Mouse (Mus musculus): ENCODE results near the gene Dnajb2.
"Not testable (repeated sequence)": the region's sequence is repeated elsewhere in the genome, so short reads cannot be mapped to it uniquely, and the experiment has no call there.

Dnajb2 gene

DNA sequence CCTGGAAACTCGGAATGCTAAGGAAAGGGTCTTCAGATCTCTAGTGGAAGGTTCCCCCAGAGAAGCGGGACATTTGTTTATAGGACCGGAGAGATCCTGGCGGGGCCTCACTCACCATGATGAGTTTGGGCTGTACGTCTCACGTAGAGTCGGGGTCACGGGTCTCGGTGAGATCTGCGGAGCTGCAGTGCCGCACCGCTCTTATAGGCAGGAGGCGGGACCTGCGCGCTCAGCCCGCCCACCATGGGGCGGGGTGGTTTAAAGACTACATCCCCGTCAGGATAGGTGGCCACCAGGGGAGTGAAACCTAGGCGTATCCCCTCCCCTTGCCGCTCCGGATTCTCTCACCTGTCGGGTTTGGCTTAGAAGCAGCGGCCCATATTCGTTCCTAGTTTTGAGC, 17.1 kb upstream of the Dnajb2 start:
- DNase-seq (ENCODE audit: low read depth) = peak; percentile 91

DNA sequence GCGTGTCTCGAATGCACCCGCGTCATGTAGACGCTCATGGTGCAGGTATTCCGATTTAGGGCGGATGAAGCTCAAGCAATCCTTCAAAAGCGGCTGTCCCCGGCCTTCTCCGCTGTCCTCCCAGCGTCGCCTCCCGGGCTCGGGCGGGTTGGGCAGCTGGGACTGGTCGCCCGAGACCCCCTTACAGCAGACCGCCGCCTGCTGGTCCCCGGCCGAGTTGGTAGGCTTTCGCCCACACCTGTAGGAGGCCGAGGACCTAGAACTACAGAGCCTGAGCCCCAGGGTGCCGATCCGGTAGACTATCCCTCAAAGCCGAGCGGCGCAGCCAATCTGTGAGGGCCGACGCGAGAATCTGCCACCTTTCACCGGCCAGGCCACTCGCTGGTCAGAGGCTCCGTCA, 16.7 kb upstream of the Dnajb2 start, which contains the start of gene Tuba4a:
Tuba4a (minus strand) TSS at position 335 of the 400 bp plus-strand sequence.
- no peak for DNase-seq (ENCODE audit: low read depth)

DNA sequence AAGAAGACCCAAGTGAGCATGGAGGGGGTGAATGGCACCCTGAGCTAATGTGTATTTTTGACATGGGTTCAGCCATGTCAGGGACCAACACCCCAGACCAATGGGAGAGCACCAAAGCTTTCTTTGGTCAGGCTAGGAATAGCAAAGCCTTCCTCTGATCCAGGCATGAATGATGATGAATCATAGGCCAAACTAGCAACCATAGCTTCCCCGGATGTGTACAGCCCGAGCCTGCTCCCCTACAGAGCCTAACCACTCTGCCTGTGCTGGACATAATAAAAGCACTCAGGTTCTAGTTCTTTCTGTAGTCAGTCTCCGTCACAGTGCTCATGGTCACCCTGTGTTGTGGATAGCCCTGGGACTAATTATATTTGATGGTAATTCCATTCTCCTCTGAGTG, 14.7 kb upstream of the Dnajb2 start:
- no peak for DNase-seq (ENCODE audit: low read depth)

DNA sequence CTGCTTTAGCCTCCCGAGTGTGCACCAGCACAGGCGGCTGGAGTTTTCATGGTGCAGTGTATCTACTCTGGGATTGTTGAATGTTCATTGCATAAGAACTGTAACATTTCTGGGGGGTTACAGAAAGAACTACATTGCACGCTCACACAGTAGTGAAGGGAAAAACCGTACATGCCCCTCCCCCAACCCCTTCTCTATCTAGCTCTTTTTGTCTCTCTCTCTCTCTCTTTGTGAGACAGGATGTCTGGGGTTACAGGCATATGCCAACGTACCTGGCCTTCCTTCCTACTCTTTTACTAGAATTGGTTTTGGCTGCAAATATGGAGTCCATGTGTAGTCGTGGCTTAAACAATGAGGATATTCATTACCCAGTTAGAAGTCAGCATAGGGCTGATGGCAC, 13.3 kb upstream of the Dnajb2 start:
- no peak for DNase-seq (ENCODE audit: low read depth)

DNA sequence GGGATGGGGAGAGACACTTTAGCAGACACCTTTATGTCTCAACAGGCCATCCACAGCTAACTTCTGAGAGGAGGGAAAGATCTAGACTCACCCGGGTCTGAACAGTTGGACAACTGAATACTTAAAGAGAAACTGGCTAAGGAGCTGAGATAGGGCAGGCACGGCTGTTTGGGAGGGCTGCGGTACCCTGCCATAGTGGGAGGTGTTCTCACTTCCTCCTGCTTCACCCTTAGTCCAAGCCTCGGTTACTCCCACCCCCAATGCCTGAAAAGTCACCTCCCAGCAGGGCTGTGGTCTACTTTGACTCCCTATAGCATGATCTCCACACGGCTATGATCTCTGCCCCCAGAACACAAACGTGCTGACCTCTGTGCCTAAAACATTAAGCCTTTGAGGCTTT, 12.7 kb upstream of the Dnajb2 start:
- no peak for DNase-seq (ENCODE audit: low read depth)

DNA sequence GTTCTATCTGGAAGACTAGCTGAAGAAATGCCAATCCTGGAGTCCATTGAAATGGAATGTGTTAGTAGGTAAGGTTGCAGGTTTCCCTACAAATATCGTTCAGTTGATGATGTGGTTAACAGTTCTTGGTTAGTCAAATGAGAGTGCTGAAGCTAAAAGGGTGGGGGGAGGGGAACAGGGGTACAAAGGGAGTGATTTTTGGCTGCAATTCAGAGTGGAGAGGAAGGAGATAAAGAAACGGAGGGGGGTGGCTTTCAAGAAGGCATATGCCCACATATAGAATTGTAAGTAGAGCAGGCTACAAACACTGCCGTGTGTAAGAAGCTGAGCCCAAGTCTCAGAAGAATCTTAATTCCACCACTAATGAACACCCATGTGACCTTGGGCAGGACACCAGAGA, 10.7 kb upstream of the Dnajb2 start:
- DNase-seq (ENCODE audit: low read depth) = no peak

DNA sequence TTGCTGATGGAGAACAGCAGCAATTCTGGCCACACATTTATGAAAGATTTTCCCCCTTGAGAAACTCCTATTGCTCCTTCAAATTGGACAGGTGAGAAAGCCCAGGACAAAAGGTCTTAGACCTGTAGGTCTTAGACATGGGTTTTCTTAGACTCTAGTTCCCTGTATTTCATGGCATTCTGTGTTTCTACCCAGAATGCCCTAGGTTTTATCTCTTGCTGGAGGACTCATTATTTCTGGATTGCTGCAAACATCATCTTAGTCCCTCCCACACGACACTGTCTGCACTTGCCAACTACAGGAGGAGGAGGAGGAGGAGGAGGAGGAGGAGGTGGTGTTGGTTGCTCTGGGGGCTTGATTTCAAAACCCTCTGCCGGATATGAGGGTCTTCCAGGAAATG, 10.1 kb upstream of the Dnajb2 start:
- no peak for DNase-seq (ENCODE audit: low read depth)

DNA sequence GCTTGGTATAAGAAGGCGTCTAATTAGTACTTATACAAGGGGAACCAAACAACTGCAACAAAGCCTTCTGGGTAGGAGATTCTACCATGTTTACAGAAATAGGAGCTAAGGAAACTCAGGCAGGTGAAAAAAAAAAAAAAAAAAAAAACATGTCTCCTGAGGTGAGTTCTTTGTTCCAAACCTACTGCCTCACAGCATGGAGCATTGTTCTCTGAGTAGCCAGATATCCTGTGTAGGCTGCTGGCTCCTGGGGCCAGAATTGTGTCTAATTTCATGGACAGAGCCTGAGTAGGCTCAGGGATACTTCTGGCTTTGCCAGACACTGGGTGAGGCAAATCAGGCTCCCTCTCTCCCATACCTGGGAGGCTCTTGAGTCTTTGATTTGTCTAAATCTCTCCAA, 8.6 kb upstream of the Dnajb2 start:
- no peak for DNase-seq (ENCODE audit: low read depth)

DNA sequence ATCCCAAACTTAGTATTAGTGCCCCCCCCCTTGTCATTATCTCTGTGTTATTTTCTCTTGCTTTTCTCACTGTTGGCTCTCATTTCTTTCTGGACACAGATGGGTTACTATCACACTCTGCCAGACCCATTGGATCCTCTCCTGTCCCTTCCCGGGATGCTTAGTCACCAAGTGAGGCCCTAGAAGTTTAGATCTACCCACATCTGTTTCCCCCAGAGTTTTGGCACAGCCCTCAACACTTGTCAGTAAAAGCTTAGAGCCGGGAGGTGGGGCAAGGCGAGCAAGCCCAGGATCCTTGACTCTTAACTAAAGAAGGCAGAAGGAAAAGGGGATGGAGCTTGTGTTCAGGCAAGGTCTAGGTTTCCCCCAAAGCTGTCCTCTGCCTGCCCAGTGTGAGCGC, 7.0 kb upstream of the Dnajb2 start:
- DNase-seq (ENCODE audit: low read depth) = no peak

DNA sequence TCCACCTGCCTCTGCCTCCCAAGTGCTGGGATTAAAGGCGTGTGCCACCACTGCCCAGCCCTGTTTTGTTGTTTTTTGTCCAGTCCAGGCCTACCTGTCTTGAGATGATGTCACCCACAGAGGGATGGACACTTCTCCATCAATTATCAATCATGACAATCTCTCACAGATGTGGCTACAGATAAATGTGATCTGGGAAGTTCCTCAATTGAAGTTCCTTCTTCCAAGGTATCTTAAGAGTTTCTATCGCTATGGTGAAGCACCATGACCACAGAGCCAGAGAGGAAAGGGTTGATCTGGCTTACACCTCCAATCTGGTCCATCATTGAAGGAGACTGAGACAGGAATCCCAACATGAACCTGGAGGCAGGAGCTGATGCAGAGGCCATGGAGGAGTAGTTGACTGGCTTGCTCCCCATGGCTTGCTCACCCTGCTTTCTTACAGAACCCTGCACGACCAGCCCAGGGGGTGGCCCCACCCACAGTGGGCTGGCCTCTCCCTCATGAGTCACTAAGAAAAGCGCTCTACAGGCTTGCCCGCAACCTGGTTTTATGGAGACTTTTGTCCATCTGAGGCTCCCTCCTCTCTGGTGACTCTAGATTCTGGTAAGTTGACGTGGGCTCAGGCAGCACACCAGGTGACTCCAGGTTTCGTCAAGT, 5.7 kb upstream of the Dnajb2 start:
- no peak for DNase-seq (ENCODE audit: low read depth)

DNA sequence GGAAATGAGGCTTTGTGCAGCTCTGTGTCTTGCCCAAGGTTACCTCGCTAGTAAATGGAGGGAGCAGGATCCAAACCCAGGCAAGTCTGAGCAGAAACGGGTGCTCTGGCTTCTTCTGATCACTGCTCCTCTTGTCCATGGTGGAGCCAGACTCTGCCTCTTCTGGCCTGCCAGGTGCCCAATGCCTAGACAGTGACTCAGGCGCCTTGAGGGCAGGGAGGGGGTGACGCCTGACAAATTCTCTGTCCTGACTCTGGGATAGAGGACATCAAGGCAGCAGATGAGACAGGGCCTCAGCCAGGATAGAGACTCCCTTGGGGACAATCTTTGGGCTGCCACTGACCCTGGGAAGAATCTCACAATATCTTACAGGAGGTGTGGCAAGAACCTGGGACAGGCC, 5.0 kb upstream of the Dnajb2 start:
- DNase-seq (ENCODE audit: low read depth) = no peak

DNA sequence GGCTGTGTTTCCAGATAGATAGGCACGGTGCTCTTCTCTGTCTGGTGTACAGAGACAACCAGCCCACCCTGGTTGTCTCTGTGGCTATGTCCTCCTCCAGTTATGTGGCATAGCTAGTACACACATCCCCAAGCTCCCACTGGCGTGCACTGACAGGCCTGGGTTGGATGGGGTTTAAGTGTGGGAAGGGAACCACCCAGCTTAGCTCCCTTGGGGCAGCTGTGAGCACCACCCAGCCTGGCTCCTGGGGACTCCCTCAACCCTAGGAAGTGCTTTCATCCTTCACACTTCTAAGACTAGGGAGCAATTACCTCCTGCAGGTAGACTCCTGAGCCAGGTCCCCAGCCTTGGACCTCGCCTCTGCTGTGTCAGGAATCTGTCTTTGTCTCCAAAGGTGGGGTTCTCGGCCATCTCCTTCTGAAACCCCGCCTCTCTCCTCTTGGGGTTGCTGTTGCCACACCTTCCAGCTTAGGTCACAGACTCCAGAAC, 4.5 kb upstream of the Dnajb2 start, which contains the start of gene A630095N17Rik:
A630095N17Rik (minus strand) TSS at position 439 of the 489 bp plus-strand sequence.
- no peak for DNase-seq (ENCODE audit: low read depth)

DNA sequence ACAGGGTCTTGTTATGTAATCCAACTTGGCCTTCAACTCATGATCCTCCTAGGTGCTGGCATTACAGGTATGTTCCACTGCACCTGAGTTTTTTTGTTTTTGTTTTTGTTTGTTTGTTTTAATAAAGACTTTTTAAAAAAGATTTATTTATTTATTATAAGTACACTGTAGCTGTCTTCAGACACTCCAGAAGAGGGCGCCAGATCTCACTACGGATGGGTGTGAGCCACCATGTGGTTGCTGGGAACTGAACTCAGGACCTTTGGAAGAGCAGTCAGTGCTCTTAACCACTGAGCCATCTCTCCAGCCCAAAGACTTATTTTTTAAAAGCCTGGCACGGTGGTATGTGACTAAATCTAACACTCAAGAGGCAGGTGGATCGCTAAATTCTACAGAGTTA, 3.7 kb upstream of the Dnajb2 start:
- not testable (repeated sequence) for DNase-seq (ENCODE audit: low read depth)

DNA sequence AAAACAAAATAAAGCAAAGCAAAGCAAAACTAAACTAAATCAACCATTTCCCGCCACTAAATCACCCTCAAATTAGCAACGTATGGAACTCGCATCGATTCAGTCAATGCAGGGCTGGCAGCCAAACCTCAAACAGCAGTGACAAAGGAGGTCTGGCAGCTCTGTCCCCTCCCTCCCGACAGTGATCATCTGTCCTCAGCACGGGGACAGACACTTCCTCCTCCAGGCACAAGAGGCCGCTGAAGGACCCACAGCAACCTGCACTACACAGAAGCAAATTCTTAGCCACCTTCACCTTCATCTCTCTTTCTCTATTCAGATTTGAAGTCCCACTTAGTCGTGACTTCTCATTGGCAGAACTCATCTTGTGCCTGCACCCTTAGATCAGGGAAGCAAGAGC, 1.6 kb upstream of the Dnajb2 start:
- DNase-seq (ENCODE audit: low read depth) = no peak

DNA sequence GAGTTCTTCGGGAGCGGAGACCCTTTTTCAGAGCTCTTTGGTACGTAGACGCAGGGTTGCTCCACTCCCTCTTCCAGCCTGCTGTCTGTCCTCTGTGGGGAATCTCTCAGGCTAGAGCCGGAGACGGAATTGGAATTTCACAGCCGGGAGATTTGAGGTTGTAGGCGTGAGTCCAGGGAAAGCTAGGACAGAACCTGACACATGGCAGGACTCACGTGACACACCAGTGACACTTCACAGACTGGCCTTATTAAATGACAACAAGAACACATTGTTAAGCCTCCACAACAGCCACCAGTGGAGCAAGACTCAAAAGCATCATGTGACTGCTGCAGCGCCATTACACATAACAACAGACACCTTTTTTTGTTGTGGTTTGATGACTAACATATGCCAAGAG, 3.4 kb downstream of the Dnajb2 start:
- no peak for DNase-seq (ENCODE audit: low read depth)

DNA sequence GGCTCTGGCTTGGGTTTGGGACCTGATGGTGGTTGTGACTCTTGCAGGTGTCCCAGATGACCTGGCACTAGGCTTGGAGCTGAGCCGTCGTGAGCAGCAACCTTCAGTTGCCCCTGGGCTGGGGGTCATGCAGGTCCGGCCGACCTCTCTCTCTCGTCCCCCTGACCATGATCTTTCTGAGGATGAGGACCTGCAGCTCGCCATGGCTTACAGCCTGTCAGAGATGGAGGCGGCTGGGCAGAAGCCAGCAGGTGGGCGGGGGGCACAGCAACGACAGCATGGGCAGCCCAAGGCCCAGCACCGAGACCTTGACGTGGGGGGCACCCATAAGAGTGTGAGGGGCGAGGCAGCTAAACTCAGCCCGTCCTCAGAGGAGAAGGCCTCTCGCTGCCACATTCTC, 7.2 kb downstream of the Dnajb2 start:
- DNase-seq (ENCODE audit: low read depth) = no peak

DNA sequence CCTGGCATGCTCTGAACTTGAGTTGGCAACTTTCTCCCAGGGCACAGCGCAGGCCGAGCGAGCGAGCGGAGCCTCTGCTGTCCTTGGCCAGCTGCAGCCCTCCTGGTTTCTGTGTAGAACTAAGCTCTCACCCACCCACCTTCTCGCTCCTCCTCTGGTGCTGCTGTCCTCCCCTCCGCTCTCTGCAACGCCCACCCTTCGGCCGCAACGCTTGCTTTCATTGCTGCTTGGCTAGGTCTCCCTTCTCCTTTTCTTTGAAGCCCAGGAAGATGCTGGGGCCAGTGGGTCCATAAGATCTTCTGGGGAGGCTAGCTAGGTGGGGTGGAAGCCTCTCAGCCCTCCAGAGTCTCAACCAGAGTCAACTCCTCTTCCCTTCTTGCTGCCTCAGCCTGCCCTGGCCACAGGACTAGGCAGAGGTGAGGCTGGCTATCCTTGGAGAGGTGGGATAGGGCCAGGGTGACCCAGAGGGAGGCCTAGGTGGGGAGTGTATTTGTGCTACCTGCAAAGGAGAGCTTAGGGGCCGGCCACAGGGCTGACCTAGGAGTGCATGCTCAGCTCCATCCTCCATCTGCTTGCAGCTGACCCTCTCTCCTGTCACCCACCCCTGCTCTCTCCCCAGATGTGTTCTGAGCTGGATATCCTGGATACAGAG, 8.1 kb downstream of the Dnajb2 start:
- DNase-seq (ENCODE audit: low read depth) = no peak

DNA sequence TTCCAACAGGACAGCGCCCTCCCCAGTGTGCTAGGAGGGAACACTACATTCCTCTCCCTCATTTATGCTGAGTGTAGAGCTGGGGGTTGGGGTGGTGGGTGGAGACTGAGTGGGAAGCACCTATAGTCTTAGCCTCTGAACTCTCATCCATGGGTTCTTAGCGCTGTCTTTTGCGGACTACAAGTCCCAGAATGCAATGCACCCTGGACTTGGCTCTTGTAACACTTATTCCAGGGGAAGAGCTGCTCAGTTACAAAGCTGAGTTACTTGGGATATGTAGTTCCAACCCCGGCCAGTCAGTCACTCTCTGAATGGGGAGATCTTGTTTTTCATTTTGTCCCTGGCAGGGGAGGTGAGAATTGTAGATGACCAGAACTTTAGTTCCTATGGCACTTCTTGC, 8.6 kb downstream of the Dnajb2 start:
- no peak for DNase-seq (ENCODE audit: low read depth)

DNA sequence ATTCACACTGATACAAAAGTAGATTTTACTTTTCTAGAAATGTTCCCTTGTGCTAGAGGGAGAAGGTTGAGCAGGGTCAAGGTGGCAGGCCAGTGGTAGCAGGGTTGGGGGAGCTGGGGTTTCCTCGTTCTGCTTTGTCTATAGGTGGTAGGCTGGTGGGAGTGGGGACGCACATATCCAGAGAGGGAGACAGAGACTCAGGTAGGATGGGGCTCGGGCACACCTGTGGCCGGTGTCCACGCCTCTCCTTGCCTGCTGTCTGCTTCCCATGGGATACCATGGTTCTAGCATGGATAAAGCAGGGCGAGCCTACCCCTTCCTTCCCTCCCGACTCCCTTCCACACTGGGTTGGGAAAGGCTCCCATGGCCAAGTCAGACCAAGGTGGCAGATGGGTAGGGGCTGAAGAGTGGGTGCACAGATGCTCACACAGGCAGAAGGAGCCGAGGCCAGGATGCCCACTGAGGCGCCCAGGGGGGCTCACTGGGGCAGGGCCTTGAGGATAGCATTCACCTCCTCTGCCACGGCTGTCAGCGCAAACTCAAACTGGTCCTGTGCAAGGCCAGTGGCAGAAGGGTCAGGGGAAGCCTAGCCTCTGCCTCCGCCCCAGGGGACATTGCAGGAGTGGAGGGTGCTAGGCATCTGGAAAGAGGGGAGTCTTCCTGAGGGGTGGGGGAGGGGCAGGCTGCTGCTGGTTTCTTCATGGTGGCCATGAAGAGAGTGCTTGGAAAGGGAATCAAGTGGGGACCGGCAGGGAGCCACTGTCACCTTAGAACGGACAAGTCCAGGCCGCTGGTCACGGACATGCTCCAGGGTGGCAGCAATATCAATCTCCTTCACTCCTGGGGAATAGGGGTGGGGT, 11.1 kb downstream of the Dnajb2 start:
- DNase-seq (ENCODE audit: low read depth) = no peak

DNA sequence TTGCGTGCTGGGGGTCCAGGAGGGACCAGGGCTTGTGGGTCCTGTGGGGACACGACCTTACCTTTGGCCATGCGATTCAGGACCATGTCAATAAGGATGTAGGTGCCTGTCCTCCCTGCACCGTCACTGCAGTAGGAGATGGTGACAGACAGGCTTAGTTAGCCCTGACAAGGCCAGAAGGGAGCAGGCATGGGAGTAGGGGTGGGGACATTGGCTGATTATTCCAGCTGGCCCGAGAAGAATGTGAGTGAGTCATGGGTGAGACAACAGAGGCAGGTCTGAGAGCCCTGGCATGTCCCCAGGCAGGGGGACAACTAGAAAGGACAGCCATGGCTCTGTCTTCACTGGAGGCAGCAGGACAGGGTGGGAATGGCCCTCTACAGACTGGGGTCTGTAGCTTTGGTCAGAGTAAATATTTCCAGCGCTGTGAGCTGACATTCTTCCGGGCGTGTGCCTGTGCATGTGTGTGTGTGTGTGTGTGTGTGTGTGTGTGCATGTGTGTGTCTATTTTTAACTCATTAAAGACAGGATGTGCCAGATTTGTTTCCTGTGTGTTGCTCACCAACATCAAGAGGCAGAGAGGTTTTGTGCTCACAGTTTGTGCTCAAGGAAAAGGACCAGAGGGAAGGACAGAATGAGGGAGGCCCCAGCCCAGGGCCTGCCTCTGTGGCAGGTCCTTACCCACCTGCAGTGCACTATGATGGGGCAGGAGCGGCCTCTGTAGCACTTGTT, 12.0 kb downstream of the Dnajb2 start:
- DNase-seq (ENCODE audit: low read depth) = no peak

DNA sequence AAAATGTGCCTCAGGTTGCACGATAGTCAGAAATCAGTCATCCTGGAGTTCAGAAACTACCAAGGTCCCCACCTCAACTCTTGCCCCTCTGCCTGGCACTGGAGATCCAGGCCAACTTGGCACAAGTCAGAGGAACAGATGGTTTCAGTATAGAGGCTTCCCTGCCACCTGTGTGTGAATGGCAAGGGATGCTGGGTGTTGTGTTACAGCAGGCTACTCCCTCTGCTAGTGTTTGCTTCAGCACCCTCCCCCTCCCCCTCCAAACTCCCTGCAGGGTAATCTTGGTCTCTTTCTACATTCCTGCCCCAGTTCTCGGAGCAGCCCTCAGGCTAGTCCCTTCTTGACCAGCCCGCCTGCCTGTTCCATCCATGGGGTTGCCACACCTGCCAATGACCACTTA, 14.3 kb downstream of the Dnajb2 start:
- DNase-seq (ENCODE audit: low read depth) = no peak
